Mouse (Mus musculus): Measurements from ENCODE around the gene Fam78b. TPM values are rescaled to one million over a fixed set of nuclear protein-coding genes. Genes with fewer than 3 reads are reported as not detected.
A peak's percentile ranks its signal among the peaks of the same experiment; 100 is the strongest.

Gene Fam78b
- total RNA-seq, 2 experiments from 2014 or later, result 4.5 to 5.4 TPM

DNA sequence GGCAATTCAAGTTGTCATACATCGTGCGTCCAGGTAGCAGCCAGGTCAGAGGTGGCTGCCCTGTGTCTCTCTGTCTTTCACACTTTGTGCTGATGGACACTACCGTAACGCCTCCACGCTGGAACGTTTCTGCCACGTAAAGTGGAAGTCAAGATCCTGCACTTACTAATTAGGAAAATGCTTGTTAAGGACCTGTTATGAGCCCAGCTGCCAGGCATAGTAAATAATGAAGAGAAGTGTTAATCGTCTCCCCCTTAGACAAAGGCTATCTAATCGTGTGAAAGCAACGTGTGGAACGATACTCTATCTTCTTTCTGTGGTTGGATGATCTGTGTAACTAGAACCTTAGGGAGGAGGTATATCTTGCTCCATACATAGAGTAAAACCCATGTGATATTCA, 22.6 kb downstream of the Fam78b start:
- DNase-seq, result no peak
- intact Hi-C loops (cut with DNase I), result no loop called here

DNA sequence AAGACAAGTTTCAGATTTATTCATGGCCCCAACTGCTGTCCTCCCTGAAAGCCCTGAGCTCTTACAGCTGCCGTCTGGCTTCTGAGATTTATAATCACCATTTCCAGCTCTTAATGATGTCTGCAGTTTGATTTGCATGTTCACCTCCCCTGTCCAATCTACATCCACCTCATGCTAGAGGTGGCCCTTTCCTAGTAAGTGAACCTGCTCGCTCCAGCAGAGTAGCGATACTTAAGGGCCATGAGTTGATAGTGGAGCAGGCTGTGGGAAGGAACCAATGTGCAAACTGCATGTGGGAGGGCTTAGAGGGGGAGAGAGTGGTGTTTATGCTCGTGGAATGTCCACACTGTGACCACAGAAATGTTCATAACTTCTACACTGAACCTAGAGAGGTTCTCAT, 23.7 kb downstream of the Fam78b start:
- no peak for DNase-seq
- intact Hi-C loops (cut with DNase I), result no loop called here

DNA sequence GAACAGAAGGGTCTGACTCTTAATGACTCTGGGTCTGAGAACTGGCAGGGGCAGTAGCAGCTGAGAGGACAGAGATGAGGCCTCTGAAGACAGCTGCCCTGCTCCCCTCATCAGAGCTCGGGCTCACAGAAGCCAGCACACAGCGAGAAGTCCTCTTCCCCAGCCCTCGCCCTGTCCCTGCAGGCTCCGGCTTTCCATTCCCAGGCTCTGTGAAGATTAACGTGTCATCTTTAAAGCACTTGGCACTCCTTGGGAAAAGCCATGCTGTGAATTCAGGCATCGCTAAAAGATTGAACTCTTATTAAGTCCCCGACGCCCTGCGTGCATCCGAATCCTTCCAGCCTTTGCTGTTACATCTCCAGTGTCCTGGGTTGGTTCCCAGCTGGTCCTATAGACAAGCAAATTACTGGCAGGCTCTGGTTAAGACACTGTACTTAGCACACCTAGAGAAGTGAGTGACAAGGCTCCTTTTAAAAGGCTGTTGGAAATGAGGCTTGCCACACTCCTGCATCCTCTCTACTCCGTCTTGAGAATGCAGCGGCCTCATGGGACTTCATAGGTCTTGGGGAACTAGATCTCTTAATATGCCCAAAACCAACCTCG, 30.9 kb downstream of the Fam78b start:
- no peak for DNase-seq
- intact Hi-C loops (cut with DNase I), result no loop called here

DNA sequence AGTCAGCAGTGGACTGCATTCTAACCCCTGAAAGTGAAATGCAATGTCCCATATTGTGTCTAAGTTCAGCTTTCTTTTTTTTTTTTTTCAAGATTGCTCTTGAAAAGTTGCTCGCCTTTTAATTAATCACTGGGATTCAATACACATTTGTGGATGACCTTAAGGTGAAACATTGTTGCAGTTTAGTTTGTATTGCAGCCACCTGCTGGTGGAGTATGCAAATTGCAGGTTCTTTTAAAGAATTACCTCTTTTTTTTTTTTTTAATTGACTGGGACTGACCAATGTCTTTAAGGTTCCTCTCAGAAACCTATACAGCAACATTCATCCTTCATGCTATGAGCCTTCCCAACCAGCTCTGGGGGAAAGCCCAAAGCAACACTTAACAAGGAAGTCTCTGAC, 33.2 kb downstream of the Fam78b start:
- no peak for DNase-seq
- intact Hi-C loops (cut with DNase I), result no loop called here

DNA sequence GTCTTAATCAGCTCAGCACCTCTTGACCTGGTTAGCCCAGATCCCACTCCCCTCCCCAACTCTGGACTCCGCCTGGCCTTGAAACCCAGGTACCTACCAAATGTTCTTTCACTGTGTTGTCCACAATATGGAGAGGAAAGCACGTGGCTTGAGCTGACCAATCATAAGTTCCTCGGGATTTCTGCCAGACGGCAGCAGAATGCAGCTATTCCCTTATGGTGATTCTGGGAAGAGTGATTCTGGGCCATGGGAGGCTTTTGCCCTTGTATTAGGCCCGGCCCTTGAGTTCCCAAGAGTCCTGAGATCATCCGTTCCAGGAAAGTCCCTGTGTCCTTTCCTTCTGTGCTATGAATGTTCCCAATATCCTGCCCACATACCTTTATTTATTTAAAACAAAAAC, 41.3 kb downstream of the Fam78b start:
- DNase-seq, result no peak
- intact Hi-C loops (cut with DNase I), result no loop called here

DNA sequence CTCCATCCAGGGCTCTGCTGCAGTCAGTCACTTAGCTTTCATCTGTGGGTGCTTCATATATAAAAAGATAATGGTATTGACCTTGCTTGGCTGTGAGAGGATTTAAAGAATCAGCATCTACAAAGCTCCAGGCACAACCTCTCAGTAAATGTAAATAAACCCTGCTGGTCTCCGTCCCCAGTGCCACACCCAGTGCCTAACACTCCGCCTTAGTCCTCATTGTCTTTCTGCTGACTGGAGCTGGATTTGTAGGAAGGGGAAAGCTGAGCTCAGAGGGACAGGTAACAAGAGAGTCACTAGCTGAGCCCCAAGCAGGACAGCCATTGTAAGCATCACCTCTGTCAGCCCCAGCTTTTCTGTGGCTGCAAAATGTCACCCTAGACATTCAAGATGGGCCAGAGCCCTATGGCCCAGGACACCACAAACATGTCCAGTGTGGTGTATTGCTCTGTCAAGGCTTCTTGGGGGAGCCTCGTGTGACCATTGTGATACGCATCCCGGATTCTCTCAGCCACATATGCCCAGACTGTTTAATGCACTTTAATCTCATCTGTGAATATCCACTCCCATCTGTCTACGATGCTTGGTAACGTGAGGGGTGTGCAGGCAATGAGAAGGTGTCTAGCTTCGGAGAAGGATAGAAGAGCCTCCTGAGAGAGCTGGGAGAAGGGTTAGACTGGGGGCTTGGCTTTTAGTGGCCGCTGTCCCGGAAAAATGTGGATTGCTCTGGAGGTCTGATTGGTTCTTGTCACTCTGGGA, 45.1 kb downstream of the Fam78b start:
- intact Hi-C loops (cut with DNase I), result no loop called here
- DNase-seq, result no peak

DNA sequence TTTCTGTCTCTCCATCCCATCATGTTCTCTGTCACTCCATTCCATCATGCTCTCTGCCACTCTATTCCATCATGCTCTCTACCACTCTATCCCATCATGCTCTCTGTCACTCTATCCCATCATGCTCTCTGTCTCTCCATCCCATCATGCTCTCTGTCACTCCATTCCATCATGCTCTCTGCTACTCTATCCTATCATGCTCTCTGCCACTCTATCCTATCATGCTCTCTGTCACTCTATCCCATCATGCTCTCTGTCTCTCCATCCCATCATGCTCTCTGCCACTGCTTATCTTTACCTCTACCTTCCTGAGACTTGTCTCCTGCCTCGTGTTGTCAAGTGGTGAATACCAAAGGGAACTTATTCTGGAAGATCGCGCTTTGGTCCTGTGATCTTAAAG, 49.6 kb downstream of the Fam78b start:
- DNase-seq, result no peak

DNA sequence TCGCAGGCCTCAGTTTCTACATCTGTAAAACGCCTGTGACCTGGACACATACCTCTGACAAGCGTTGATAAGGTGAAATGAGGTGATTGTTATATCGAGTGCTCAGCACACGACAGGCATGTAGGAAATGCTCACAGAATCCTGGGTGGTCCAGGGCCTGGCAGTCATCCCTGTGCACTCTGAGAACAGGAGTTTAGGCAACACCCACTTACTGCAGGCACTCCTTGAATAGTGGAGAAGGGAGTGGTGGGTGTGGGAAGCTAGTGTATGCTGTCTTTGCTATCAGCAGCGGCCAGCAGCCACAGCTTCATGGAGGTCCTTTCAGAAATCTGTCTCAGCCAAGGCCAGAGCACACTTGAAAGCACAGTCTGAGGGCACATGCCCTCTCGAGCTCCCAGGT, 52.8 kb downstream of the Fam78b start:
- intact Hi-C loops (cut with DNase I), result no loop called here
- DNase-seq, result no peak

More for the DNA sequence above, 49.6 kb downstream of the Fam78b start:
- intact Hi-C loops (cut with DNase I), result no loop called here

DNA sequence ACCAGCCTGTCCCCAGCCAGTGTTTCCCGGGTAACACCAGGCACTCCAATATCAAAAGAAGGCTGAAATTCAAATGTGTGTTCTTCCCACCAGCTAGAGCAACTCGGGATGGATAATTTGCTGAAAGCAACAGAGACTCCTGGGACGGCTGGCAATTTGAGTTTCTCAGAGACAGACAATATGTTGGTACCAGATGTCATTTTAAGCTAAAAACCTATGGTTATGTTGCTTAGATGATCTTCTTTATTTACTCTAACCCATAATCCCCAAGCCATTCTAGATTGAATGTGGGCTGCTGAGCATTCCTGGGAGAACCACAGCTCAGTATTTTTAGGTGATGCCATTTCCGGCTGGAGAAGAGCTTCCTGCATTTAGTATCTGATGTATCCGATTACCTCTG, 56.3 kb downstream of the Fam78b start:
- no peak for DNase-seq
- intact Hi-C loops (cut with DNase I), result no loop called here

DNA sequence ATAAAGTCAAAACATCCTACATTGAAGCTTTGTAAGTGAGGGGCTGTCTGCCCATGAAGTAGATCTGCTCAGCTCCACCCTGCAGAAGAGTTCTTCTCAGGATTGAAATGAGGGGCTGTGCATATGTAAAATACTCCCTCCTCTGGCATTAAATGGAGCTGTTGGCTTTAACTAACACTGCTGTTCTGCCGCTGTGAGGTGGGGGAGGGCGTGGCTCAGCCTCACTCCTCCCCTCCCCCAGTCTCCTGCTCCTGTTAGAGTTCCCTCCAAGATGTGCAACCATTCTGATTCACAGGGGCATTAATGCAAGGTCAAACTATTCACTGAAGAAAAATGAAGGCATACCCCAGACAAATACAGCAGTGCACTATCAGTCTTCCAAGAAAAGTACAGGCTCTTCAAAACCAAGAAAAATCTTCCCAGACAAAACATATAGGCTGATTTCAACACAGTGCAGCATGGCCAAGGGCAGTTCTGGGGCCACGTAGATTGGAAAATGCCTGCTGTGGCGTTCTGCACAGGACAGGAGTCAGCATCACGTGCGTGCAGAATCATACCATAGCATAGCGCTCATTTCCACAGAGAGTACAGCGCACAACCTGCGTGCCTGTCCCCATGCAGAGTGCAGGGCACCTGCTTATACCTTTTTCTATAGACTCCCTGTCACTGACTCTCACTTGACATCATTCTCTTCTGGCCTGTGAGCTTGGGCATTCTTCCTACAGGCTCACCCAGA, 58.5 kb downstream of the Fam78b start:
- no peak for DNase-seq

DNA sequence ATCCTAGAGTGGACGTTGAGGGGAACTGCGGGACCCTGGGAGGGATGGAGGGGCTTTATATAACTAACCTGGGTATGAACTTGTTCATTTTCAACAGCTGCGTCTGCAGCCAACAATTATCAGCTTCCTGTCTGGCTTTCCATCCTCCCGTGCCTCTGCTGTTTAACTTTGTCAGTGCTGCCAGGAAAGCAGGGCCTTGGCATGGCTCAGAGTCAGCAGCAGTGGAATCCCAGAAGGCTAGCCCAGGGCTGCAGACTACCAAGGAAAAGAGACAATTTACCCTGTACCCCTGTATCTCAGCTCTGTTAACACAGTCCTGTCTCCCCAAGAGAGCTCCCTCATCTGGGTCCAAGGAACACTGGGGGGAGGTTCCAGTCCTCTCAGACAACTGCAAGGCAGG, 62.8 kb downstream of the Fam78b start:
- no peak for DNase-seq
- intact Hi-C loops (cut with DNase I), result no loop called here

More for the DNA sequence above, 58.5 kb downstream of the Fam78b start:
- intact Hi-C loops (cut with DNase I), result no loop called here

DNA sequence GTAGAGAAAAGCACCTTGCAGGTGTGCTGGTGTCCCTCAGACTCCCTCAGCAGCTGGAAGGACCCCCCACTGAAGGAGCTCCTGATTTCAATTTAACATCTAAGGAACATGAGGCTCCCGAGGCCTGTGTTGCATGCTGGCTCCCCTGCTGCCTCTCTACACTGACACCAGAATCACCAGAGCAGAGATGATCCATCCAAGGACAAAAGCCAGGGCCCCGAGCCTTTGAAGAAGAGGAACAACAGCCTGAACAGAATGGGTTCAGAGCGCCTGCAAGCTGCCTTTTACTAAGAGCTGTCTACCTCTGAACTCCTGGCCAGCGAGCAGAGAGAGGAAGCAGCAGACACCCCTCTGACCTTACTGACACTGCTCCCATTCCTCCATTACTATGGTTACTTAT, 64.3 kb downstream of the Fam78b start:
- DNase-seq, result no peak
- intact Hi-C loops (cut with DNase I), result loop anchor here (5.0 kb wide), 1 partner anchor 63 kb away; the partner anchor contains the start of gene Fam78b

DNA sequence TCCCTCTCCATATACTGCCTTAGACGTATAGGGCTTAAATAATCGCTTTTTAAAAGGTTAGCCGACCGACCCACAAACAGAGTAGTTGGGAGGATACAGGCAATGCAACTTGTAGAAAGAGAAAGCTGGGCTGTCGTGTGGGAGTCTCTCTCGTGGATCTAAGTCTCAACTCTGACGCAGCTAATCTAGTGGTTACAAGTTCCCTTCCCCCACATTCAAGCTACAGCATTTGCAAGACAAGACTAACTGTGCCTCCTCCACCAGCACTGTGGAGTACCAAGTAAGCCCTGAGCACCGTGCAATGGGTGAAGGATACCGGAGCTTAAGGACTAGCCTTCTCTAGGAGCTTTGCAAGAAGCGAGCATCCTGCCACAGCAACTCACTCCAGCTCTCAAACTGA, 64.8 kb downstream of the Fam78b start:
- no peak for DNase-seq
- intact Hi-C loops (cut with DNase I), result loop anchor here (5.0 kb wide), 1 partner anchor 64 kb away; the partner anchor contains the start of gene Fam78b

DNA sequence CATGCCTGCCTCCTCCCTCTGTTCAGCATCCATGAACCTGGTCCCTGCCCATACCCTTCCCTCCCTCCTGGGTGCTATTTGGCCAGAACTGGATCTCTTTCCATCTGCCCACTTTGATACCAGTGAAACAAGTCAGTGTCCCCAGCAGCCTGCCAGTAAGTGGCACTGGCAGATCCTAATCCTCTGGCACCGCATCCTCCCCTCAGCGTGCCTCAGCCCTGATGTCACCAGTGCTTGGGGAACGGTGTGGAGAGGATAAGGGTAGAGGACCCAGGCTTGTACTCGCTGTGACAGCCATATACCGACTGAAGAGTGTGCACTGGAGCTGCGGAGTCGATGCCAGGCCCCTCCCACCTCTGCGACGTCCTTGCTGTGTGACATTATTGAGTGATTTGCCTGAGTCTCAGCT, 65.7 kb downstream of the Fam78b start:
- DNase-seq, result no peak
- intact Hi-C loops (cut with DNase I), result loop anchor here (5.0 kb wide), 1 partner anchor 65 kb away; the partner anchor contains the start of gene Fam78b

DNA sequence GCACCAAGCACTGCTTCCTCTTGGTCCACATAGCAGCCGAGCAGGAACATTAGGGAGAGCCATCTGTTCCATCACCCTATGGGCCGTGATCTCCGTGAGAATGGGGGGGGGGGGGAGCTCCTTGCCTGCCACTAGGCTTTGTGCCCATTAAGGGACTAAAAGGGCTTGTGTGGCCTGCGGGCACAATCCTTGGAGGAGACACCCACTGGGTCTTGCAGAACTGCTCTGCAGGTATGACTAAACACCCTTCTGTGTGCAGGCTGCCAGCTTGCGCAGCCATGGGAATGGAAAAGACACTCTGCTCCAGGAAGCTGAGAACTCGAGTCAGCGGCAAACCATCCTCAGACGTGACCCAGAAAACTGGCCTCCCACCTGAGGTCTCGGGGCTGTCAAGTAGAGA, 68.5 kb downstream of the Fam78b start:
- intact Hi-C loops (cut with DNase I), result loop anchor here (5.0 kb wide), 1 partner anchor 67 kb away; the partner anchor contains the start of gene Fam78b
- no peak for DNase-seq

DNA sequence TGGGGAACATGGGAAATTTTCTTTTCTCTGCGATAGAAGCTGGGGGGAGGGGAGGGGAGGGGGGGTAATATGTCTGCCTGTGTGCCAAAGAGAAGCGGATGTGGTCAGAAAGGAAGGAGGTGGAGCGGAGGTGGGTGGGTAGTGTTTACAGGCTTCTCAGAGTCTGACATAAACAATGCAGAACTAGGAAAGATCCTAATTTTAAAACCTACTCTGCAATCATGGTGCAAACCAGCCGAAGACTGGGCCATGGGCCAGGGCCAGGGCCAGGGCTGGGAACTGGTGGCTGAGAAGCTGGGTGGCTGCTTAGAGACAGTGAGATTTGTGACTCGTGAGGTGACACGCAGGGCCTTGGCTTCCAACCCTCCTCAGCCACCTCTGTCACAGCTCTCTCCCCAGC, 69.1 kb downstream of the Fam78b start:
- DNase-seq, result peak; percentile 16 to 18
- intact Hi-C loops (cut with DNase I), result no loop called here

DNA sequence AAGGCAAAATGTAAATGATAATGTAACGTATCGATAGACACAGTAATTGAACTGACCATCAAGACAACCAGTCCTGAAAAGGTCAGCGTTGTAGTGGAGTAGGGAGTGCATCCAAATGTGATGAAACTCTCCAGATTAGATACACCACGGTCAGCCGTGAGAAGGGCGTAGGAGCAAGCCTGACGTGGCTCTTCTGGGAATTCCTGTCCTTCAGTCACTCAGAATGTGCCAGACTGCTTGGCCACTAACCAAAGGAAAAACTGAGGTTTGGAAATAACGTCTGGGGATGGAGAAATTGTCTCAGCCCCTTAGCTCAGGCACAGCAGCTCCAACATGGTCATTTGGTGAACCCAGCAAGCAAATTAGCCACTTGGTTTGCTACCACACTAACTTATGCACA, 74.5 kb downstream of the Fam78b start:
- intact Hi-C loops (cut with DNase I), result no loop called here
- DNase-seq, result peak; percentile 8 to 15

DNA sequence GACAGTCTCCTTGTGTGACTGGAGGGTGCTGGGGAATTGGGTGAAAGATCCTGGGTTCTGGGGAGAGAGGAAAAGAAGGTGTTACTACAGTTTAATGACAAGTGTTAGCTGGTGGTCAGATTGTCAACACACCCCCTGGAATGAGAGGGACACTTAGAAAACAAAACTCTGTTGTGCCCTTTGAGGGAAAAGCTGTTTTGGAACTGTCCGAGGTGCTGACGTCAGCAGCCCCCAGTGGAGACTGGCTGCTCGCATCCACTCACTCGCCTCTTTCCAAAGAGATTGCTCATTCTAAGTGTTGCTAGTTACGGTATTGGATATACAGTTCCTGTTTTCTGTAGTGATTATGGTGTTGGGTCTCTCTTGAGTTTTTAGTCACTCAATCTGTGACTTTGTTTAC, 78.3 kb downstream of the Fam78b start:
- intact Hi-C loops (cut with DNase I), result no loop called here

DNA sequence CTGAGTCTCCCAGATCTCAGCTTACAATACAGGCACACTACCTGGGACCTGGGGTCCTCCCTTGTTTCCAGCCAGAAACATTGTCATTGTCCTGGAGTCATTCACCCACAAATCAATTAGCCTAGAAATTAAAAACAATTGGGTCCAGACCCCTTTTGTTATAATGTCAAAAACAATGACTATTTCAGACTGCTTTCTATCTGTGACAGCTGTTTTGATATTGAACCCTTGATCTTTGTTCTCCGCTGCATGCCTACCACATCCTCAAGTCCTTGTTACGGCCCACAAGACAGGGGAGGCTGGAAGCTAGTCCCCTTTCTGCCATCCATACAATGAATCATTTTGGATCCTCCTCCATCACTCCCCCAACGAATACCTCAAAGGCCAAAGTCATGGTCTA, 80.7 kb downstream of the Fam78b start:
- DNase-seq, result no peak
- intact Hi-C loops (cut with DNase I), result no loop called here

More for the DNA sequence above, 78.3 kb downstream of the Fam78b start:
- DNase-seq, result peak in 1 of 2 experiments; percentile 26

DNA sequence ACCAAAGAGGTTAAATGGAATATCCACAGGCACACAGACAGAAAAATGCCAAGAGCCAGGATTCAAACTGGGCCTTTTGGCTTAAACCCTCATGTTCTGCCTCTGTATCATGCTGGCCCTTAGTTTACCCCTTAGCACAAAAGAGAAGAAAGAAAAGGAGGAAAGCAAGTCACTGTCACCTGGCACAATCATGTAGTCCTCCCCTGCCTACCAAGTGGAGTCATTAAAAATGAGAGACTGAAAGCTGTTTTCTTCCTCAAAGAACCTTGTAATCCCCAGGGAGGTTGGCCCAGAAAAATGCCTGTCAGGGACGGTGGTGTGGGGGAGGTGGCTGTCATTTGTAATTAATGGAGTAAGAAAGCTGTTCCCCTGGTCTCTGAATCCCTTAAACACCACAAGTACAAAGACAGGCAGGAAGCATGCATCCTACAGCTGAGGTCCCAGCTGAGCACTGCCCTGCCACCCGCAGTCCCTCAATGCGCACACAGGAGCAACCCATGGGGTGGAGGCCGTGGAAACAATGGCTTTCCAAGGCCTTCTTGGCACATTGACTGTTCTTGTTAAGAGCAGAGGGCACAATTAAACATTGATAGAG, 81.4 kb downstream of the Fam78b start:
- DNase-seq, result no peak
- intact Hi-C loops (cut with DNase I), result no loop called here

DNA sequence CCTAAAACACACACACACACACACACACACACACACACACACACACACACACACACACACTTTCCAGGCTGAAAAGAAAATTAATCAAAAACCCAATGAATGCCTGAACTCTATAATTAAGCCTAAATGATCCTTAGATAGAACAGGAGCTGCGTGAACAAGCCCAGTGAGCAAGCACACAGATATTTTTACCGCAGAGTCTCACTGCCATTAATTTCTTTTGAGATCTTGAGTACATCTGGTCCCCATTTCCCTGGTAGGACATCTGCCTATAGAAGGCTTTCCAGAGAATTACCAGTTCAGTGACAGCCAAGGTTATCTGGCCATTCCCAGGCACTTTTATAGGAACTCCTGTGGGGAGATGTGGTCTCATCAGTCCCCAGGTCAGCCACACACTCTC, 82.0 kb downstream of the Fam78b start:
- intact Hi-C loops (cut with DNase I), result no loop called here
- DNase-seq, result no peak
